Mouse (Mus musculus): ENCODE data around the gene Kiss1r.
A peak's percentile ranks its signal among the peaks of the same experiment; 100 is the strongest.

Gene Kiss1r

DNA sequence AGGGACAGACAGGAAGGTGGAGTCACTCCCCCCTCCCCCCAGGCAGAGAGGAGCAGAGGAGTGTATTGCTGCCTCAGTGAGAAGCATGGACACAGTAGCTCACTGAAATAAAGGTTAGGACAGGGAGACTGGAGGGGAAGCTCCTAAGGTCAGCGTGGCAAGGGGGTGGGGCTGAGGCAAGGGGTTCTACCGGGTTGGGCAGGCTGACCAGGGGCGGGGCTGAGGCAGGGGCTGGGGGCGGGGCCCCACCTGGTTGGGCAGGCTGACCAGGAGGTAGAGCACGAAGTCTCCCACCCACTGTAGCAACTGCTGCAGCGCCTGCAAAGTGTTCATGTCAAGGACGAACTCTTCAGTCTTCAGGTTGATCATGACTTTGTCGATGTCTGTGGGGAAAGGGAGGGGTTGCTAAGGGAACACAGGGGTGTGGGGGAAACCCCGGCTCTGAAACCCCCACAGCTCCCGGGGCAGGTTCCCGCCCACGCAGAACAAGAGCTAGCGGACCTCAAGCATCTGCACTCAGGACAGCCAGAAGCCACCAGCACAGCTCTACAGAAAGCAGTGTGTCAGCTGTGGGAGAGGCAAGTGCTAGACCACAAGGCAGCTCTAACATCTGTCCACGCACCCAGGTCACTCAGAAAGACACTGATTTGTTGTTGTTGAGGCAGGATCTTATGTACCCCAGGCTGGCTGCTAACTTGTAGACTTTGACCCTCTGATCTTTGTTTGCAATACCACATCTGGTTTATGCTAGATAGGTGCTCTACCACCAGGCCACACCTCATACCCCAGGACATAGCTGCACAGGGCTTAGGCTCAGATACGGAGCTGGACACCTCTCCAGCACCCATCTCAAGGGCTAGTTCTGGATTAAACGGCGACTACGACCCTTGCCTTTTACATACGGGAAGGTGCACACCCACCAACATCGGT is 19.2 kb upstream of the Kiss1r start:
- DNase-seq (ENCODE audit: low read depth) = no peak

DNA sequence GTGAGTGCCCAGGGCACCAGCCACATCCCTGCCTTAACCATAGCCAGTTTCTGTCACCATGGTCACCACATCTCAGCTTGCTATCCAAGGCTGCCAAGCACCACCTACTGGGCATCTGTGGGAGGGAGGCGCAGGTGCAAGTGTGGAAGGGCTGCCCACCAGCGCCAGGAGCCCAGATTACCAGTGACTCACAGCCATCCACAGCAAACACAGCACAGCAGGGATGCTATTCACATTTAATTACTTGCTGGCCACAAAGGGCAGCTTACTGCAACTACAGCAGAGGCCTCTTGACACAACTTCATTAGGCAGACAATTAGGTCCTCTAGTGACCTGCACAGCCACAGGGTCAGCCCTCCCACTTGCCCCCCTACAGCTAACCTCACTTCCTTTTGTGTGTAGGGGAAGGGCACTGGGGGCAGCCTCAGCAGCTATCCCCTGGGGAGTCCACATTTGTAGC is 15.8 kb upstream of the Kiss1r start:
- no peak for DNase-seq (ENCODE audit: low read depth)

DNA sequence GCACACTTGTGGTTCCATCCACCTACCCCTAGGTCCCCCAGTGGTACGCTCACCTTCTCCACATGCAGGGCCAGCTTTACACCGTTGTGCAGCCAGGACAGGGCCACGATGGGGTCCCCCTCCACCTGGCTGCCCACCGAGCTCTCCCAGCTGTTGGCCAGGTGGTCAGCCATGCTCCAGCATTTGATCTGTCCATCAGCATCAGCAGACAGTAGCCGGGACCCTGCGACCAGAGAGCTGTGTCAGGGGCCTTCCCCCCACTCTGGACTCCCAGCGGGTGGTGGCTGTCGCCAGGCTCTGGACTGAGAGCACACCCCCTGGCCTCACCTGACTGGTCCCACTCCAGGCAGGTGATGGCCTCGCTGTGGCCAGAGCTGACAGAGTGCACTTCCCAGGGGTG is 10.1 kb upstream of the Kiss1r start:
- no peak for DNase-seq (ENCODE audit: low read depth)

DNA sequence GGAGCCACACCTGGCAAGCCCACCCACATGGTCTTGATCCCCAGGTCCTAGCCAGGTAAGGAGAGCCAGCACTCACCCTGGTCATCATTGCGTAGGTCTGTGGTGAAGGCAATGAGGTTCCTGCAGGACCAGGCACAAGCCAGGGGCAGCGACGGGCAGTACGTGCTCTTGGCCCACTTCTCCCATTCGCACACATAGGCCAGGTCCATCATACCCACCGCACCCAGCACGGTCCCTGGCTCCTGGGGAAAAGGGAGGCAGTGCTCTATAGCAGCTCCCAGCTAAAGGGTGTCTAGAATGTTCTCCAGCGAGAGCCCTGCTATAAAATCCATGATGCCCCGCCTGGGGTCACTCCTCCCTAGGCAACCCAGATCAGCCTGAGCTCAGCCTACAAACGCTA is 9.4 kb upstream of the Kiss1r start:
- no peak for DNase-seq (ENCODE audit: low read depth)

DNA sequence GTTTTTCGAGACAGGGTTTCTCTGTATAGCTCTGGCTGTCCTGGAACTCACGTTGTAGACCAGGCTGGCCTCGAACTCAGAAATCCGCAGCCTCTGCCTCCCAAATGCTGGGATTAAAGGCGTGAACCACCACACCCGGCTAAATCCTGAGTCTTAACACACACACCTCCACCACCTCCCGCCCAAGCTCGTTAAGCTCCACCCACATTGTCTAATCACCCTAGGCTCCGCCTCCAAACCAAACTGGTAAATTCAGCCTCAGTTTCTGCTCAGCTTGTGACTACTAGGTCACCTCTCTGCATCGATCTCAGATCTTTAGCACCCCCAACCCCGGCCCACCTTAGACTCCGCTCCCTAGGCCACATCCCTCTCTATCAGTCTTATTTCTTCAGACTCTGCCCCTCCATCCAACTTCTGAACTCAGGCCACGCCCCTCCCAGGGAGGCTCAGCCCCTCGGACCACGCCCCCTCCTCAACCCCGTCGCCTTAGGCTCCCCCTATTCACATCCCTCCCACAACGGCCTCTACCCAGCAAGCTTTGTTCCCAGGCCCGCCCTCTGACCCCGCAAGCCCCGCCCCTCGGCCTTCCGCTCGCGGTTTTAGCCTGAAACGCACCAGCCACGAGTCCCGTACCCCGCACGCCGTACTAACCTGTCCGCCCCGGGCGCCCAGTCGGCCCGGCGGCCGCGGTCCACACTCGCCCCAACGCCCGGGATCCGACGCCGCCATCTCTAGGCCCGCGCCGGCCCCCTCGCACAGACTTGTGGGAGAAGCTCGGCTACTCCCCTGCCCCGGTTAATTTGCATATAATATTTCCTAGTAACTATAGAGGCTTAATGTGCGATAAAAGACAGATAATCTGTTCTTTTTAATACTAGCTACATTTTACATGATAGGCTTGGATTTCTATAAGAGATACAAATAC is 8.3 kb upstream of the Kiss1r start, which contains the start of gene Med16:
Gene Med16, minus strand, starts transcription at position 757 of the 925 bp plus-strand sequence.
- DNase-seq (ENCODE audit: low read depth) = peak; percentile 89

DNA sequence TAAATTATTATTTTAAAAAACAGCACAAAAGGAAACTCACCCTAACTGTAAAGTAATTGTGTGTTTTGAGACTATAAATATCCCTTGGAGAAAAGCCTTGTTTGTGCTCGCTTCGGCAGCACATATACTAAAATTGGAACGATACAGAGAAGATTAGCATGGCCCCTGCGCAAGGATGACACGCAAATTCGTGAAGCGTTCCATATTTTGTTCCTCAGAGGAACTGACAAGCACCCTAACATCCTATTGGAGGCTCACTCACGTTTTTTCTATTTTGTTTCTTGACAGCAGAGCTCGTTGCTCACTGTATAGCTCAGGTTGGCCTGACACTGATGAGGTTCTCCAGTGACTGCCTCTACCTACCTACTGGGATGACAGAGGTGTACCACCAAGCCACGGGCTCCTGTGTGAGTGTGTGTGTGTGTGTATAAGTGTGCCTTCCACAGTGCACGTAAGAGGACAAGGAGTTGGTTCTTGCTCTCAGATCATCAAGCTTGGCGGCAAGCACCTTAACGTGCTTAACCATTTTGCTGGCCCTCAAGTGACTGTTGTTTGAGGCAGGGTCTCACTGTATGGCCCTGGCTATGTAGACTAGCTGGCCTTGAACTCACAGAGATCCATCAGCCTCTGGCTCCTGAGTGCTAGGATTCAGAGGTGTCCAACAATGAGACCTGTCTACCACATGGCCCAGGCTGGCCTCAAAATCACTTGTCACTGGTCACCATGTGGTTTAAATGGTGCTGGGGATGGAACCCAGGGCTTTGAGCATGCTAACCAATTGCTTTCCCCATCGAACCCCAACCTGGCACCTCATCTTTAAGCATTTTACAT is 7.5 kb upstream of the Kiss1r start:
- DNase-seq (ENCODE audit: low read depth) = no peak

DNA sequence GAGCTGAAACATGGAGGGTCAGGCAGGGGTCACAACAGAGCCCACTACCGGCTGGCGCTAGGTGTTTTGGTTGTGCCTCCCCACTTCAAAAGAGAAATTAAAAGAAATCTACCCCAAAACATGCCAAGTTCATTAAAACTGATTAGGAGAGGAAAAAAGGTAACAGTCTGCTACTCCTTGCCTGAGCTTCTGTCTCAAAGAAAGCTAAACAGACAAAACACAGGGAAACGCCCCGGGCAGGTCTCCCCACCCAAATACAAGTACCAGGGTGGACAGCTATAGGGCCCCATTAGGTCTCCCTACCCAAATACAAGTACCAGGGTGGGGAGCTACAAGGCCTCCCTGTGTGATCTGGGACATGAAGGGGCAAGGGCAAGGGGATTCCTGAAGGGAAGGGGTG is 6.2 kb upstream of the Kiss1r start, which contains the start of gene Gm26602:
Gene Gm26602, plus strand, starts transcription at position 301 of the 400 bp plus-strand sequence.
- DNase-seq (ENCODE audit: low read depth) = no peak

DNA sequence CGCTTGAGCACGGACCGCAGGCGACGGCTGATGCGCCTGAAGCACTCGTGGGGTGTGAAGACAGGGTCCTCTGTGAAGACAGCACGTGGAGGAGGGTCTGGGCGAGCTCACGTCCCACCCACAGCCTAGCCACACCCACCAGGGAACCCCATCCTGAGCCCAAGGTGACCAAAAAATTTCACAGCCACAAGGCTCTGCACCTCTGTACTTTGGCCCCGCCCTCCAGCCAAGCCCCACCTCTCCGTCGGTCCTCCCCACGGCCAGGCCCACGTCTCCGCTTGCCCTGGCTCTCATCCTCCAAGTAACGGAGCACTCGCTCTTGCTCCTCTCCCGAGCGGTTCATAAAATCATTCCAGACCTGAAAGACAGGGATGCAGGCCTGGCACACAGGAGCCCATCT is 4.4 kb upstream of the Kiss1r start:
- no peak for DNase-seq (ENCODE audit: low read depth)

DNA sequence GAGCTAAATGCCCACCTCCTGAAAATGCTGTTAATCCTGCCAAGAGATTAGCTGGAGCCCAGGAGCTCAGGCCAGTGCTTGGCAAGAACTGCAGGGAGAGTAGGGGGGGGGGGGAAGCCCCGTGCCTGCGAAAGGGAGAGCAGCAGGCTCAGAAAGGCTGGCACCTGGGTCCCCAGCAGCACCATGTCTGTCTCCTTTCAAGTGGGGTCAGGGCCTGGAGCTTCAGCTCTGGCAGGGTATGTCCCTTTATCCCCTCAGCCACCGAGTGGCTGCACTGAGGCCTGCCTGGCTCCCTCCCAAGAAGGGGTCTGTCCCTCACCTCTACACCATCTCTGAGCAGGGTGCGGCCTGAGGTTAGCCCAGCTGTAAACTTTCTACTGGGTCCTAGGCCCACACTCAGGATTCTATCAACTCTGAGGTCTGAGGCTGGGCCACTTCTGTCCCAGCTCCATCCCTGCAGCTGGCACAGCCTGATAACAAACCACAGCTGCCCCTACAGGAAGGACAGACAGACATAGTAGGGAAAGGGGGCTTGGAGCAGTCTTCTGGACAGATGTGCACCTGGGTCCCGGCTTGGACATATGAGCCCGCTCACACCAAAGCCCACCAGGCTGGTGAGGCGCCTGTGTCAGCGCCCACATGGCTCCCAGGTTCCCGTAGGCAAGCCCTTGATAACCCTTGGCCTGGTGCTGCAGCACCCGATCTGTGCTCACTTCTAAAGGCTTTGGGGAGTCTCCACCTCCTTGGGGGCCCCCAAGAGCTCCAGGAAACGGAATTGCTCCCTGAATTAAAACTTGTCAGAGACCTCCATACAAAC is 2.4 kb upstream of the Kiss1r start:
- DNase-seq (ENCODE audit: low read depth) = peak; percentile 58

DNA sequence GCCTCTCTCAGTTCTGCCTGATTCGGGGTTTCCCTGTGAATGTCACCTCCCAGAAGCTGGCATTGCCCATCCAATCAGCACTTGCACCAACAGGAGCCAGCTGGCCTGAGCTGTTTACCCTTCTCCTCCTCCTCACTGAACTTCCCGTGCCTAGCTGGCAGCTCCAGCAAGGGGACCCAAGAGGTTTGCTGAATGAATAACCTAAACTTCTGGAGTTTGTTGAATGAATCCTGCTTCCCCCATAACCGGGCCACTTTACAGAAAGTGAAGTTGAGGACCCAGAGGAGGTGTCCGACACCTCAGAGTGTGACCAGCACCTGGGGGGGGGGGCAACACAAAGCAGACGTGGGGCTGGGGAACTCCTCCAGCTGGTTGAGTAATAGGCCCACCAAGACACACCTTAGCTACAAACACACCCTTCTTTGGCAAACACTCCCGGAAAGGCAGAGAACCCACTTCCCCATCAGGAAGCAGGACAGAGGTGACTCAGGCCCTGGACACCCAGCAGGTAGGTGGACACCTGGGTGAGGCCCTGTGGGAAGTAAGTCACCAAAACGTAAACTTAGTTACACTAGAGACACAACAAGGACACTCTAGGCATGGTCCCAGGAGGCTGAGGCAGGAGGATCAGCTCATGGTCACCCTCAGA is 1.7 kb upstream of the Kiss1r start:
- no peak for DNase-seq (ENCODE audit: low read depth)

DNA sequence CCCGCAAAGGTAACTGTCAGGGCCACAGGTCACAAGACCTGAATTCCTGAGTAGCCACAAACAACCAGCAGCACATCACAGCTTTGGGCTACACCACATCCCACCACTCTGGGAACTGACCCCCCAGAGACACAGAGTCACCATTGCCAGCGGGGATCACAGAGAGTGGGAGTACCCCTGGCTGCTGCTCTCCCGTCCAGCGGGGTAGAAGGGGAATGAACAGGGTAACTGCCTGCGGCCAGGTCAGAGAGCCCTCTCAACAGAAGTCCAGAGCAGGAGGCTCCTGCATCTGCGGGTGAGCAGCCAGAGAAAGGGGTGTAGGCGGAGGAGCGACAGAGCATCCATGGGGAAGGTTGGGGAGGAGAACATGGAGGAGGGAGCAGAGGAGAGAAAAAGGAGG is 690 bp upstream of the Kiss1r start:
- no peak for DNase-seq (ENCODE audit: low read depth)

DNA sequence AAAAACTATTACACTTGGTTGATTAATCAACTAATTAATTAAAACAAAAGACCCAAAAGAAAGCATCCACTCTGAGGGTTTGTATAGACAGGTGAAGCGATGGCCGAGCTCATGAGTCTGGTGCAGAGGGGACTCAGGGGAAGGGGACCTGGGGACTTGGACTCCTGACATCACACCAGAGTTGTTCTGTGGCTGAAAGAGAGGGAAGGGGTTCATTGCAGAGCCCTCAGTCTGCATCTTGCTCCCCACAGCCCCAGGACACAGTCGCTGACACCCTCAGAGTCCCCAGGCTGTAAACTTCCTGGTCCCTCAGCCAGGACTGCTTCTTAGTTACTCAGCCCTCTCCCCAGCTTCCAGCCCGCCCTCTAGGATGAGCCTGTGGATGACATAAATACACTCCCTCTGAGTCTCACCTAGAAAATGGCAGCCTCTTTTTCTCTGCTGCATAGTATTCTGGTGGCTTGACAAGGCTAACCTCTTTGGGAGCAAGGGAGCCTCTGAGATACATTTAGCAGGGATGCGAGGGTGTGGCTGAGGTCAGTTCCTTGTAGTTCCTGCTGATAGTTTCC is 845 bp downstream of the Kiss1r start:
- no peak for DNase-seq (ENCODE audit: low read depth)

DNA sequence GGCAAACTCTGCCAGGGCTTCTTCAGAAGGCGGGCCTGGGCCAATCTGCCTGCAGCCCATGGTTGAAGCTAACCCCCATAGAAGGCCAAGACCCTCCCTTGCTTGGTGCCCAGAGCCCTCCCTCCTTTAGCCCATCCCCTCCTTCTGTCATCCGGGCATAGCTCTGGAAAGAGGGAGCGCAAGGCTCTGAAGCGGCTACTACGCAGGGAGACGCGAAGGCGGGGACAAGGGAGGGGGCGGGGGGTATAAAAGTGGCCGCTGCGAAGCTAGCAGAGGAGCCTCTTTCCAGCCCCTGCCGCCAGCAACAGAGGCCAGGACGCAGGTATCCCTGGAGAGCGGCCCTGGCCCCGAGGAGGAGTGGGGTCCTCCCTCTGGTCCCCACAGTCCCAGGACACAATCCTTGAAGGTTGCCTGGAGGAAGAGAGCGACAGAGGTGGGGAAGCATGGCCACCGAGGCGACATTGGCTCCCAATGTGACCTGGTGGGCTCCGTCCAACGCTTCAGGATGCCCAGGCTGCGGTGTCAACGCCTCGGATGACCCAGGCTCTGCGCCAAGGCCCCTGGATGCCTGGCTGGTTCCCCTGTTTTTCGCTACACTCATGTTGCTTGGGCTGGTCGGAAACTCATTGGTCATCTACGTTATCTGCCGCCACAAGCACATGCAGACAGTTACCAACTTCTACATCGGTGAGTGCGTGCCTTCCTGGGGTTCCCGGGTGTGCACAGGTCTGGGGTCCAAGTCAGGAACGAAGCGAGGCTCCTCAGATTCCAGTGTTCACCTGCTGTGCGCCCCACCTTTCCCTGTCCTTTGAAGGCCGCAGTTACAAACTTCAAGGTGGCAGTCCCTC is 1.7 kb downstream of the Kiss1r start:
- DNase-seq (ENCODE audit: low read depth) = no peak

DNA sequence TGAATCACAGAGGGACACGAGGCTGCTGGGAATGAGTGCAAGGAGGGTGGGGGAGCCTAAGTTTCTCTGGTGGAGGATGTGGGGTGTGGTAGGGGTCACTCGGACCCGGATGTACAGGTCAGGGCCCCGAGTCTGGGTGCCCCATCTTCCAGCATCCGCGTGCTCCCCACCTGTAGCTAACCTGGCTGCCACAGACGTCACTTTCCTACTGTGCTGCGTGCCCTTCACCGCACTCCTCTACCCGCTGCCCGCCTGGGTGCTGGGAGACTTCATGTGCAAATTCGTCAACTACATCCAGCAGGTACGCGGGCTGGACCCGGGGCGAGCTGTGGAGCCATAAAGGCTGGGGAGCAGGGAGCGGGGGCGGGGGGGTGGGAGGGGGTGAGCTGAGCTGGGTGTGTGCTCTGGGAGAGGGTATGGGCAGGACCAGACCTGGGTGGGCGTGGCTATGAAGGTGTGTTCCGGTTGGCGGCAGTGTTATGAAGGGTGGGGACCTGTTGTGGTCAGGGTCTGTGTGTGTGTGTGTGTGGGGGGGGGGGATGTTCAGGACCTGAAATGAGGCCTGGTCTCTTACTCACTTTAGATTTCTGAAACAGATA is 2.6 kb downstream of the Kiss1r start:
- no peak for DNase-seq (ENCODE audit: low read depth)

DNA sequence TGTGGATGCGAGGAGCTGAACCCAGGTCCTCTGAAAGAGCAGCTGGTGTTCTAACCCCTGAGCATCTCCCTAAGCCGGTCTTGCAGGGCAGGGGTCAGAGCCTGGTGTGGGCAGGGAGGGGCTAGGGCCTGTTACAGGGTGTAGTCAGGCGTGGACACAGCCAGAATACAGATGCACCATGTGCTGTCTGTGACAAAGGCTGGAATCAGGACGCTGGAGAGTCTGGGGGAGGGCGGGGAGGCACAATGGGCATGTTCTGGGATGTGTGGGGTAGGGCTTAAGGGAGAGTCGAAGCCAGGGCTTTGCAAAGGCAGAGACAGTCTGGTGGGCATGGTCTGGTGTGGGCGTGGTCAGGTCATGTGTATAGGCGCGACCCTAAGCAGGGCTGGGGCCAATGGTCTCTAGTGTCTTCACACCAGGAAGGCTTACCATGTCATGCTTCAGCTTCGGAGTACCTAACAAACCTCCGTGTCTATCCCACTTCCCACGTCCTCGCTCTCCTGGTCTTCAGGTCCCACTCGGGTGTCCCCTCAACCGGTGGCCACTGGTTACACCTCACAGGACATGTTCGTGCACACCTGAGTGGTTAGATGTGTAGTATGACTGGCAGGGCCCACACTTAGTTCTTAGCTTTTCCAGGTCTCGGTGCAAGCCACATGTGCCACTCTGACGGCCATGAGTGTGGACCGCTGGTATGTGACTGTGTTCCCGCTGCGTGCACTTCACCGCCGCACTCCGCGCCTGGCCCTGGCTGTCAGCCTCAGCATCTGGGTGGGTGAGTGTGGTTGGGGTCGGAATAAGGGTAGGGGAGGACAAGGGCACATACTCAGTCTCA is 3.5 kb downstream of the Kiss1r start:
- no peak for DNase-seq (ENCODE audit: low read depth)

DNA sequence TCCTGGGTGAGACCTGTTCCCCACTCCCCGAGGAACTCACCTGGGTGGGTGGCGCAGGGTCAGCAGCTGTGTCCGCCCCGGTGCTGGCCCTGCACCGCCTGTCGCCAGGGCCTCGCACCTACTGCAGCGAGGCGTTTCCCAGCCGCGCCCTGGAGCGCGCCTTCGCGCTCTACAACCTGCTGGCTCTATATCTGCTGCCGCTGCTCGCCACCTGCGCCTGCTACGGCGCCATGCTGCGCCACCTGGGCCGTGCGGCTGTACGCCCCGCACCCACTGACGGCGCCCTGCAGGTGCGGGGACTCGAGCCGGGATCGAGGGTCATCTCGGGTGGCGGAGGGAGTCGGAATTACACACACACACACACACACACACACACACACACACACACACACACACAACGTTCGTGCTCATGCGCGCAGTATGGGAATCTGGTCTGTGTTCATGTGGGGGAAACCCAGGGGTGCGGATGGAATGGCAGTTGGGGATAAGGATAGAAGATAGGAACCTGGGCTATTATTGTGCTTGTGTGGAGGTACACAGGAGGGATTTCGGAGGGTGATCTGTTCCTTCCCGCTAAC is 4.3 kb downstream of the Kiss1r start, which contains the start of gene R3hdm4:
Gene R3hdm4, minus strand, starts transcription at position 251 of the 578 bp plus-strand sequence.
- DNase-seq (ENCODE audit: low read depth) = no peak

DNA sequence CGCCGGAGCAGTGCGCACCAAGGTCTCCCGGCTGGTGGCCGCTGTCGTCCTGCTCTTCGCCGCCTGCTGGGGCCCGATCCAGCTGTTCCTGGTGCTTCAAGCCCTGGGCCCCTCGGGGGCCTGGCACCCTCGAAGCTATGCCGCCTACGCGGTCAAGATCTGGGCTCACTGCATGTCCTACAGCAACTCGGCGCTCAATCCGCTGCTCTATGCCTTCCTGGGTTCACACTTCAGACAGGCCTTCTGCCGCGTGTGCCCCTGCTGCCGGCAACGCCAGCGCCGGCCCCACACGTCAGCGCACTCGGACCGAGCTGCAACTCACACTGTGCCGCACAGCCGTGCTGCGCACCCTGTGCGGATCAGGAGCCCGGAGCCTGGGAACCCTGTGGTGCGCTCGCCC is 4.8 kb downstream of the Kiss1r start:
- DNase-seq (ENCODE audit: low read depth) = no peak
